Mouse (Mus musculus) liver, embryonic 11.5 days (tissue): Measurements from ENCODE around the gene Rpgr. TPM values are rescaled to one million over a fixed set of nuclear protein-coding genes. Genes with fewer than 3 reads are reported as not detected.

Experiments used
- ATAC-seq: fragments of 200-750 bp; cut with Nextera tagmentation; replicated peaks from 2 replicates; pipeline ENCODE4 v1.8.0; 2017; ENCODE audit warnings: moderate number of reproducible peaks, mild to moderate bottlenecking, moderate TSS enrichment, moderate library complexity; ENCODE audit not compliant: low FRiP score
- DNase-seq: peaks from one replicate; pipeline ENCODE4 v3.0.0-alpha.2; 2017; ENCODE audit warnings: low spot score
- H3K27ac ChIP-seq: fragments of 300-500 bp; sonication (generic); 2 replicates; pipeline ENCODE4 v1.5.1; 2014; ENCODE audit warnings: mild to moderate bottlenecking, low read depth, low read length, control low read depth
- H3K27me3 ChIP-seq: fragments of 300-500 bp; sonication (generic); replicated peaks from 2 replicates; pipeline ENCODE4 v1.6.1; 2014; ENCODE audit warnings: low read length, mixed read lengths; ENCODE audit not compliant: control insufficient read depth, insufficient read depth
- H3K36me3 ChIP-seq: fragments of 300-500 bp; sonication (generic); 2 replicates; pipeline ENCODE4 v1.6.1; 2014; ENCODE audit warnings: mild to moderate bottlenecking, low read length, moderate library complexity, mixed read lengths; ENCODE audit not compliant: control insufficient read depth, insufficient read depth
- H3K4me1 ChIP-seq: fragments of 300-500 bp; sonication (generic); replicated peaks from 2 replicates; pipeline ENCODE4 v1.6.1; 2014; ENCODE audit warnings: low read length, mixed read lengths; ENCODE audit not compliant: control insufficient read depth, insufficient read depth
- H3K4me2 ChIP-seq: fragments of 300-500 bp; sonication (generic); 2 replicates; pipeline ENCODE4 v1.6.1; 2014; ENCODE audit warnings: mild to moderate bottlenecking, control low read depth, moderate library complexity
- H3K4me3 ChIP-seq: fragments of 300-500 bp; sonication (generic); 2 replicates; pipeline ENCODE4 v1.5.1; 2014; ENCODE audit warnings: low read depth, low read length, control low read depth
- H3K9ac ChIP-seq: fragments of 300-500 bp; sonication (generic); 2 replicates; pipeline ENCODE4 v1.6.1; 2014; ENCODE audit warnings: low read depth, low read length, control low read depth
- H3K9me3 ChIP-seq: fragments of 300-500 bp; sonication (generic); 2 replicates; pipeline ENCODE4 v1.6.1; 2016; ENCODE audit warnings: low read length, inconsistent platforms, mixed read lengths; ENCODE audit not compliant: control insufficient read depth
- WGBS: fragments of 180-500 bp; shearing (Covaris S2); extraction: QIAGEN DNeasy Blood & Tissue Kit; methylation state at CpG from one replicate; pipeline ENCODE4 v1.1.7; 2014; 5-methylcytosine and 5-hydroxymethylcytosine counted together
- polyA plus RNA-seq: library from polyadenylated mRNA; unstranded; fragments of >200 nt; fragmentation: Nextera tagmentation; extraction: Ambion mirVana; gene quantifications from 2 replicates; pipeline ENCODE4 v1.2.1, GENCODE M21; 2014

Gene Rpgr
- polyA plus RNA-seq, 1 experiment from 2014 or later, result 9.6 TPM

GRCm38 (mm10) chrX:10219281-10219680 is 2.6 kb upstream of the Rpgr start:
- no peak overlapping the region for H3K27ac ChIP-seq
- 63% methylated on average over 6 of the region's 6 CpGs for WGBS
- no peaks in the 10 kb centered on the region for H3K4me1 ChIP-seq
- H3K9me3 ChIP-seq, result no peaks in the 10 kb centered on the region
- no peak overlapping the region for H3K4me3 ChIP-seq
- no peak overlapping the region for H3K9ac ChIP-seq
- no peaks in the 10 kb centered on the region for H3K27me3 ChIP-seq
- DNase-seq (no peak), ATAC-seq (no peak)
- H3K36me3 ChIP-seq, result no peaks in the 10 kb centered on the region
- H3K4me2 ChIP-seq, result no peak overlapping the region

GRCm38 (mm10) chrX:10215972-10216371 is 748 bp downstream of the Rpgr start:
- H3K27ac ChIP-seq, result peak overlapping the region; percentile 32; the same call in 1 of the 2 replicates
- H3K9ac ChIP-seq, result peak overlapping the region; percentile 62
- no peaks in the 10 kb centered on the region for H3K36me3 ChIP-seq
- peak overlapping the region; percentile 58 for H3K4me3 ChIP-seq
- no peaks in the 10 kb centered on the region for H3K27me3 ChIP-seq
- H3K4me2 ChIP-seq, result peak overlapping the region; percentile 56
- DNase-seq, result no peak
- 17% methylated on average over 16 of the region's 16 CpGs for WGBS
- no peaks in the 10 kb centered on the region for H3K4me1 ChIP-seq
- peak; percentile 14; the same call in 1 of the 2 replicates for ATAC-seq
- H3K9me3 ChIP-seq, result no peaks in the 10 kb centered on the region

DNA sequence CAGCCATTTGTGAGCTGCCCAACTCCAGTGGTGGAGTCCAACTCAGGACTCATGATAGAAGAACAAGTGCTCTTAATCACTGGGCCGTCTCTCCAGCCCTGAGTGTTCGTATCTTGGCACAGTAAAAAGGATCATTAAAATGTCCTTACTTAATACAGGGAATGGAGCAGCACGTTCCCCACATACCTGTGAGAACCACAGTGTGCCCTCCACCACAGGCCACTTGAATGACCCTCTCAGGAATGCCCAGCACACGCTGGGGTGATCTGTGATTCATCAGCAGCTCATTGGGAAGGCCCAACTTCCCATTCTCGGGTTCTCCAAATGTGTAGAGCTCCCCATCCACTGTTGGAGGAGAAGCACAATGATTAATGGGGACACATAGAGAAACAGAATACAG is 10.8 kb downstream of the Rpgr start:
- WGBS, result 86% methylated on average over 5 of the region's 5 CpGs
- Histone ChIP-seq H3K36me3 (no peaks in the 10 kb centered on the region), H3K4me1 (no peaks in the 10 kb centered on the region), H3K4me2 (no peak overlapping the region), H3K9ac (no peak overlapping the region), H3K27ac (no peak overlapping the region), H3K27me3 (no peaks in the 10 kb centered on the region), H3K9me3 (no peaks in the 10 kb centered on the region), H3K4me3 (no peak overlapping the region)
- ATAC-seq (no peak), DNase-seq (no peak)

DNA sequence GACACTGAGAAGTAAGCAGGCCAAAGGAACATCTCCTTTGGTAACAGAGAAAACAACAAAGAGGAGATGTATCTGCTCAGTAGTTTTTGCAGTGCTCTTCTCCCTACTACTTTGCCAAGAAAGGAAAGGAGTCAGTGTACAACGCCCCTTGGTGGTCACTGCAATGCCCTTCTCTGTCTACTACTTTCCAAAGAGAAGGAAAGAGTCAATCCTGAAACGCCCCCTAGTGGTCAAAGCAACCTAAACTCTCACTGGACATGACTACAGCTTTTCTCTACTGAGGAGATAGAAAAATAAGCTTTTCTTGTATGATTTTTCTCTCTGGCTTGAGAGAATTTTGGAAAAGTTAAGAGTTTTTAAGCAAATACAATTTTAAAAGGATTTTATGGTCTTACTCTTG is 15.4 kb downstream of the Rpgr start:
- Histone ChIP-seq H3K27me3 (no peaks in the 10 kb centered on the region), H3K4me1 (no peaks in the 10 kb centered on the region), H3K4me2 (no peak overlapping the region), H3K9me3 (no peaks in the 10 kb centered on the region), H3K27ac (no peak overlapping the region), H3K9ac (no peak overlapping the region), H3K4me3 (no peak overlapping the region), H3K36me3 (no peaks in the 10 kb centered on the region)
- 17% methylated on average over 2 of the region's 2 CpGs for WGBS
- ATAC-seq (no peak), DNase-seq (no peak)

- no peak overlapping the region for H3K9ac ChIP-seq
- H3K27ac ChIP-seq, result no peak overlapping the region
- no peaks in the 10 kb centered on the region for H3K4me1 ChIP-seq
- WGBS, result 61% methylated on average over 3 of the region's 3 CpGs
- ATAC-seq (no peak), DNase-seq (no peak)
- no peaks in the 10 kb centered on the region for H3K36me3 ChIP-seq
- H3K9me3 ChIP-seq, result no peaks in the 10 kb centered on the region
- H3K4me3 ChIP-seq, result no peak overlapping the region
- no peaks in the 10 kb centered on the region for H3K27me3 ChIP-seq
- H3K4me2 ChIP-seq, result no peak overlapping the region
Observed at GRCm38 (mm10) chrX:10152390-10152789, 64.3 kb downstream of the Rpgr start.

- Histone ChIP-seq H3K4me3 (peak within 1 kb of the TSS; percentile 18; the same call in 1 of the 2 replicates), H3K9ac (no peak within 1 kb of the TSS)
- no peak for ATAC-seq
Observed at GRCm38 (mm10) chrX:10117065-10117719, 99.5 kb downstream of the Rpgr start, which contains the start of gene Srpx. TSS of gene Srpx (minus strand) at chrX:10117709.

DNA sequence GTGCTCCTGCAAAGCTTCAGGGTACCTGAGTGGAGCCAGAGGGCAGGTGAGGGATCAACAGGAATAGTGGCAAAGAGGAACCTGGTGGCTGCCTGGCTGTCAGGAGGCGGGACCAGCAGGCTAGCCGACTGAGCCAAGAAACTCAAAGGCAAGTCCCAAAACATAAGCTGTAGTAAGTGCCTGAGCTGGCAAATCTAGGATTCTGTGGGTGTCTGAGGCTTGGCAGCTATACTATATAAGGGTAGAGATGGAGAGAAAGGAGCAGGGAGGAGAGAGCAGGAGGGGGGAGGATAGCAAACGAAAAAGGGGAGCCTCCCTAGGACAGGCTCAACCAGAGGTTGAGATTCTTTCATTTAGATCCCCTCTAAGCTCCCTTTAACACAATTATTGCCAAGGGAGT is 100.9 kb downstream of the Rpgr start:
- DNase-seq (no peak), ATAC-seq (no peak)
- H3K27me3 ChIP-seq, result no peaks in the 10 kb centered on the region; the same call in 1 of the 2 replicates
- H3K4me2 ChIP-seq, result no peak overlapping the region
- no peaks in the 10 kb centered on the region for H3K9me3 ChIP-seq
- 52% methylated on average over 3 of the region's 3 CpGs for WGBS
- H3K4me1 ChIP-seq, result no peaks in the 10 kb centered on the region
- no peak overlapping the region for H3K27ac ChIP-seq
- H3K9ac ChIP-seq, result no peak overlapping the region
- H3K4me3 ChIP-seq, result no peak overlapping the region
- no peaks in the 10 kb centered on the region for H3K36me3 ChIP-seq

More at GRCm38 (mm10) chrX:10117065-10117719, 99.5 kb downstream of the Rpgr start, which contains the start of gene Srpx:
- no peak for DNase-seq
- Histone ChIP-seq H3K27ac (no peak within 1 kb of the TSS), H3K4me2 (peak within 1 kb of the TSS; percentile 46), H3K9me3 (no peaks in the 10 kb centered on the region), H3K27me3 (no peaks in the 10 kb centered on the region; the same call in 1 of the 2 replicates), H3K4me1 (no peaks in the 10 kb centered on the region), H3K36me3 (no peaks in the 10 kb centered on the region)
- WGBS, result 20% methylated on average over 19 of the region's 19 CpGs

GRCm38 (mm10) chrX:10110736-10111135 is 106.0 kb downstream of the Rpgr start:
- no peak overlapping the region for H3K27ac ChIP-seq
- WGBS, result 76% methylated on average over 1 of the region's 1 CpGs
- ATAC-seq, result no peak

GRCm38 (mm10) chrX:10108558-10108957 is 108.2 kb downstream of the Rpgr start:
- H3K4me2 ChIP-seq, result no peak overlapping the region
- DNase-seq, result no peak
- no peak overlapping the region for H3K9ac ChIP-seq
- no peak overlapping the region for H3K27ac ChIP-seq
- H3K4me1 ChIP-seq, result no peaks in the 10 kb centered on the region
- 59% methylated on average over 4 of the region's 4 CpGs for WGBS
- no peak overlapping the region for H3K4me3 ChIP-seq
- H3K27me3 ChIP-seq, result no peaks in the 10 kb centered on the region
- H3K9me3 ChIP-seq, result no peaks in the 10 kb centered on the region
- ATAC-seq, result no peak
- no peaks in the 10 kb centered on the region for H3K36me3 ChIP-seq

More at GRCm38 (mm10) chrX:10110736-10111135, 106.0 kb downstream of the Rpgr start:
- H3K9me3 ChIP-seq, result no peaks in the 10 kb centered on the region
- no peak for DNase-seq
- H3K27me3 ChIP-seq, result no peaks in the 10 kb centered on the region
- H3K9ac ChIP-seq, result no peak overlapping the region
- H3K4me2 ChIP-seq, result no peak overlapping the region
- H3K4me3 ChIP-seq, result no peak overlapping the region
- H3K4me1 ChIP-seq, result no peaks in the 10 kb centered on the region
- H3K36me3 ChIP-seq, result no peaks in the 10 kb centered on the region
